Mouse (Mus musculus) CD8-positive naive resting alpha-beta T cell, adult 2 months (primary cell): ENCODE results near the gene Scn2a.
"Not testable (repeated sequence)": the region's sequence is repeated elsewhere in the genome, so short reads cannot be mapped to it uniquely, and the experiment has no call there.

Experiments used
- DNase-seq, 2 experiments: peaks; one replicate each; pipeline ENCODE4 v3.0.0; 2022; ENCODE audit warnings: low read depth in 2 of 2, low spot score in 2 of 2

Scn2a gene

DNA sequence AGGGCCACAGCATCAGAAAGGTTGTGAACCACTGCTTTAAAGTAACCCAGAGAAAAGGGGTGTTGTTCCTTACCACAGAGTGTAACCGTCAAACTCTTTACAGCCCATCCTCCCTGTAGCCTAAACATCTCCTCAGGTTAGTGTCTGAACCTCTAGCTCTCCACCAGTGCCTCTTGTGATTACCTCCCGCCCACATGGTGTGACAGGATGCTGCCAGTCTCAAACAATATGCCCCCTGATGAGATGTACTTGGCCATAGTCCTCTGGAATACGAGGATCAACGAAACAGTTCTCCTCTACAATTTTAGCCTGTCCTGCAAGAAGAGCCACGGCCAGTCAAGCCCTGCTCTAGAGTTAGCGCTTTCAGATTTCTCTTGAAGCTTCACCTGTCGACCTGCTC, 74.5 kb downstream of the Scn2a start:
- no peak for DNase-seq

DNA sequence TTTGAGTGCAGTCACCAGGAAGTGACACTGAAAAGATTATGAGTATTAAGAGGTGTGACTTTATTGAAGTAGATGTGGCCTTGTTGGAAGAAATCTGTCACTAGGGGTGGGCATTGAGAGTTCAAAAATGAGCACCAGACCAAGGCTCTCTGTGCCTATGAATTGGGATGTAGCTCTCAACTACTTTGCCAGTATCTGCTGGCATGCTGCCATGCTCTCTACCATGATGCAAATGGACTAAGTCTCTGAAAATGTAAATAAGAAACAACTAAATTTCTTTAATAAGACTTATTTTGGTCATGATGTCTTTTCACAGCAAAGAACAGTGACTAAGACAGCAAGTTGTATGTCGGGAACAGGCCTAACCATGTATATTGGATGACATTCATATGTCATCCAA, 79.7 kb downstream of the Scn2a start:
- DNase-seq: no peak

DNA sequence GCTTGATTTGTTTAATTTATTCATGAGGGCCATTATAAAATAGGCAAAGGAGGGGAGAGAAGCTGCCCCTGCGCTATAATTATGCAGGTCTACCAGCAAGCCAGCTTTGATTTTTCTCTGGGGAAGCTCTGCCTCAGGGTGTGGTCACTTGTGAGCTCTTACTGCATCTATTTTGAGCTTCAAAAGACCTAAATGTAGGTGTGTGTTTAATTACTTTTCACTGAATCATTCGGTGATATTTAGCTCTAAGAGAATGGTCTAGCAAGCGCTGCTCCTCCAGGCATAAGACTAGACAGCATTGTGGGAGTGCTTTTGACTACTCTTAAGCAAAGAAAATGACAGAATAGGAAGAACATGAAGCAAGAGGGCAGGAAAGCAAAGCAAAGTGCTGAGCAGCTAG, 80.6 kb downstream of the Scn2a start:
- no peak for DNase-seq

DNA sequence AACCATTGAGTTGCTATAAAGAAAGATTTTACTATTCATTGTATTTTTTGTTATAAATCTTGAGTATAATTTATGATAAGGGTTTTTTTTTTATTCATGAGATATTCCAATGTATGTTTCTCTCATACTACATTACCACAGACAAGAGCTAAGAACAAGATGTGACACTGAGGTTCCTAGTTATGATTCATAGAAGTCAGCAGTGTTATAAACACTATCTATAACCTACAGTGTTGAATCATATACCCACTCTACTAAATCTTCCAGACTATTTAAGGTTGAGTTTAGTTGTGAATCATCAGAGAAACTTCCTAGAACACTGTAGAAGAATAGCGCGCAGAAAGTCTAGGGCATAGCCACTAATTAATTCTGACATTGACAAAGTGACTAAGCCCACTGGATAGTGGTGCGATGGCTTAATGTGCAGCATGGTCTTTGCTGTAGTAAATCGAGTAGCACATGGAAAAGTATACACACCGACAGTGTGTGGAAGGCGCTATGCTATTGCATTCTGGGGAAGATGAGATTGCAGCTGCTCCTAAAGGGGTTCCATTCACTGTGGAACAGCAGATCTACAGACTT, 101.7 kb downstream of the Scn2a start:
- DNase-seq: no peak

DNA sequence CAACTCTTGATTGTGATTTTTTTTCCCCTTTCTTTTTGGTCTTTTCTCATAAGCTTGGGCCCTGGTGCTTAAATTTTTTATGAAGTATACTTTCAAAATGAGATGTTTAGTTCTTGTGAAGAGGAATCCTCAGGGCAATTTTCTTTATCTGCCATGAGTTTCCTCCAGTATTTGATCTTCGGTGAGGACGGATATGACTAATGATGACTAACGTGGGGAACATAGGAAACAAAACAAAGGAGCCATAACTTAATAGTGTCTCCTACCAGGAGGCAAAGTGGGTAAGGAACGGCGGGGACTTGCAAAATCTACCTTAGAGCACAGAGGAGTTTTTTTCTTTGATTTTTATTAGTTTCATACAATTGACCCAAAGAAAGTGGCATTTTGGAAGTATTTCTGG, 124.8 kb downstream of the Scn2a start:
- no peak for DNase-seq

DNA sequence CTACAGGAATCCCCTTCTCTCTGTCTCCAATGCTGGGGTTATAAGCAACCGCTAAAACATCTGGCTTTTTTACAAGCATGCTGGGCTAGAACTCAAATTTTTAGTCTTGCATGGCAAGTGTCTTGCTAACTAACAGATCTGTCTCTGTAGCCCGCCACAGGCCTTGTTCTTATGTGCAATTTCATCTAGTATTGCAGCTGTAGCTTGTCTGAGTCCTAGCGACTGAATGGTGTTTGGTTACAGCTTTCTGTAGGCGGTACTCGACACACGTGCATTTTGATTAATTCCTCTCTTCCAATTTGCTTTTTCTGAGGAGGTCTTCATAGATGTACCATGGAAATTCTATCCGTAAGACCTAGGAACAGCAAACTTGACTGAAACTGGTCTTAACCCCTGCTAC, 161.9 kb downstream of the Scn2a start:
- no peak for DNase-seq

DNA sequence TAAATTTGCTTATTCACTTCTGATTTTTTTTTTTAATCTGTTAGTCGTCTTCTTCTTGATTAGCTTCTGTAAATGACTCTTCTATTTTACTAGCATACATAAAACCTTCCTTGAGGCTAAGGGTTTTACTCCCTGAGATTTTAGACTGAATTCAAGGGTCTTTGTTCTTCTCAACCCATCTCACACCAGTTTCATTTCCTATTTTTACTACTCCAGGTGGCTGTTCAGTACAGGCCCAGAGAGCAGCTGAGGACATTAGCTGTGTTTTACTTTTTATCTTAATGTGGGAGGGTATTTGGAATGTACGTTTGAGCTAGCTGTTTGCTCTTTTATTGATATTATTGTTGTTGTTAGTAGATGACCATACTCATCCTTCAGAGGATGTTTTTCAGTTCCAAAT, 162.8 kb downstream of the Scn2a start:
- DNase-seq: no peak

DNA sequence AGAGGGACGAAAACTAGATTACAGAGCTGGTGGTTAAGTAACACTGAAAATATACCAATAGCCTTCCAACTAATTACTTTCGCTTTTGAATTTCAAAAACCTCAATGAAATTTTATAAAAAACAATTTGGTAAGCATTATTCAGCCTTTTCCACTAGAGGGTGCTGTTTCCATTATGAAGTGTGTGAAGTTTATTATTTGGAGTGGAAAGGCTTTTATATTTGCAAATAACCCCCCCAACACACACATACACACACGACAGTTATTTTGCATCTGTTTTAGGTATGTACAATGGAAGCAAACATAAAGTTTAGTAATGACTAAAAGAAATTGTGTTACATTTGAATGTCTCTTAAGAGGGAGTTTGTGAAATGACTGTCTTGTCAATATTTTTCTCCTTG, 171.9 kb downstream of the Scn2a start:
- no peak for DNase-seq

DNA sequence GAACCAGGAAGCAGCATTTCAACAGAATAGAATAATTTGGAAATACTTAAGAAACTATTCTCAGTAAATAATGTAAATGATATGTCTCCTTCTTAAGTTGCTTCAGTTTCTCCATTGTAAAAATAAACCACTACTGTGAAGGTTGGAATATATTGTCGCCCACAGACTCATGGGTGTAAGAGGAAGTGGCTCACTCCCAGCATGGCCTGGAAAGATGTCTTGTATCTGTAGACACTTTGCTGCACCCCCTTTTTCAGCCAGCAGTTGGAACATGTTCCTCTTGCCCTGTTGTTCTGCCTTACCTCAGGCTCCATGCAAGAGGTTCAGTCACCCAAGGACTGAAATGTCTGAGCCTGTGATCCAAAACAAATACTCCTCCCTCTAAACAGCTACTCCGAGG, 173.0 kb downstream of the Scn2a start:
- DNase-seq: no peak

DNA sequence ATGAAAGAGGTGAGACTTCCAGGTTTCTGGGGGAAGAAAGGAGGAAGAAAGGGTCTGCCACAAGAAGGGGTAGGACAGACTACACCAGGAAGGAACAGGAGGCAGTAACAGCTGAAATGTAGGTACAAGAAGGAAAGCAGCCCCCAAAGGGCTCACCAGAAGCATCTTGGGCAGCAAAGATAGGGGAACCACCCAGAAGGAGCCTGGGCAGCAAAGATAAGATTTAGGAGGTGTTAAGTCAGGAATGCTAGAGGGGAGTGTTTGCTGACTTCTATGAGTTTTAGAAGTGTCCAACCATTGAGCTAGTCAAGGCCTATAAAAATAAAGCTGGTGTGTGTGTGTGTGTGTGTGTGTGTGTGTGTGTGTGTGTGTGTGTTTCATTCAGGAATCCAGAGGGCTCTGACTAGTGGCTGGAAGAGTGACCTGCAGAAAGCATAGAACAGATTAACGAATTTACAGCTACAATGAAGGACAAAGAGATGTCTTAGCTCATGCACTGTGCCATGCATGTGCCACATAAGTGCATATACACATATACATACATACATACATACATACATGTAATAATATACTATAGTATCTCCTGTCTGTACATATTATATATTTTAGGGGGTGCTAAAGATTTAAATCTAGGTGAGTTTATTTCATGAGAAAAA, 180.6 kb downstream of the Scn2a start:
- no peak for DNase-seq

DNA sequence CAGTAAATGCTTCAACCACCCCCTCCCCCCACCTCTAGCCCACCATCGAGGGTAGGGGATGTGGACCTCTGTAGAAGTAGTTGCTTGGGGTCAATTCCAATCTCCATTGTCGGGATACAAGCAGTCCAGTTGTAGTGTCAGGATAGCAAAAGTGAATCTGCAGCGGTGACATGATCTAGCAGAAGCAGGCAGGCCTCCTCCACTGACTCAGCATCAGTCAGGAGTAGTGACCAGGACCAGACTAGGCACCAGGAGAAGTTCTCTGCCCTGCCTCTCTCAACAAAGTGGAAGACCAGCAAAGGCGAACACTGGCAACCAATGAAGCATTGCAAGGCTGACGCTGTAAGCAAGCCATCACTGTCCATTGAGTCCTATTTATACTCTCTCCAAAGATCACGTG, 186.0 kb downstream of the Scn2a start:
- DNase-seq: no peak

DNA sequence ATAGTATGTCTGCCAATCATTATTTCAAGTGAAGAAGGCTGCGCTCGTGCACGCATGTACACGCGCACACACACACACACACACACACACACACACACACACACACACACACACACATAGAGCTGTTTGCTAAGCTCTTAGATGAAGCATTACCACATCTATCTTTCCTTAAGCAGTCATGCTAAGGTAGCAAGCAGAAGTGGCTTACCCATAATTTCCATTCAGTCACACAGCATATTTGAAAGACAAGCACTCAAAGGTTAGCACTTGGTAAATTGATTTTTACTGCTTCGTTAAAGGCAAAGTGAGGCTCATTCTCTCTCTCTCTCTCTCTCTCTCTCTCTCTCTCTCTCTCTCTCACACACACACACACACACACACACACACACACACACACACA, 190.6 kb downstream of the Scn2a start:
- not testable (repeated sequence) for DNase-seq
